Mouse (Mus musculus): ENCODE results near the gene Itgb1bp1.

- no peak for TF ChIP-seq CTCF (IDR thresholded peaks at IDR 0.05; ENCODE audit: low read depth, low read length)
- no peak for TF ChIP-seq TAL1 (conservative IDR thresholded peaks at IDR 0.05; ENCODE audit: low read depth, low read length)
- no peak for TF ChIP-seq POLR2AphosphoS5 (IDR thresholded peaks at IDR 0.05; ENCODE audit: insufficient replicate concordance, low read depth, low read length)
- no peak for TF ChIP-seq GATA1 (IDR thresholded peaks at IDR 0.05; ENCODE audit: borderline replicate concordance, low read length)
- TF ChIP-seq GATA2 (IDR thresholded peaks at IDR 0.05; ENCODE audit: borderline replicate concordance, low read depth, low read length), result no peak
Measured at GRCm38 (mm10) chr12:21312201-21312600, 26.1 kb upstream of the Itgb1bp1 start.
